ENCODE assay signal across 29 mouse cellular contexts in genomic region chr1:53291197-53291596, GRCm38 (mm10). TPM values are rescaled to one million over a fixed set of nuclear protein-coding genes. Genes with fewer than 3 reads are reported as not detected.
"Had no signal": no experiment of that assay in that cellular context is flagged by ENCODE, and none has a peak within 500 bp of the region (broad histone marks: within the 10 kb centered on the region; RNA-seq: fewer than 3 reads in every experiment).

No protein-coding gene starts in this region.

- ATAC-seq: forebrain, embryonic 16.5 days; hindbrain, postnatal 0 days; liver, postnatal 0 days had no signal

- H3K4me1 ChIP-seq: heart, embryonic 10.5 days; hindbrain, embryonic 13.5 days had no signal

- H3K36me3 ChIP-seq: heart, embryonic 15.5 days; hindbrain, embryonic 13.5 days; hindbrain, embryonic 15.5 days; liver, embryonic 15.5 days had no signal

- H3K4me2 ChIP-seq: heart, embryonic 13.5 days; heart, embryonic 15.5 days; hindbrain, embryonic 13.5 days; hindbrain, embryonic 15.5 days; limb, embryonic 12.5 days; liver, embryonic 13.5 days; liver, embryonic 15.5 days had no signal

- H3K9me3 ChIP-seq: heart, embryonic 13.5 days; heart, embryonic 15.5 days; hindbrain, embryonic 13.5 days; hindbrain, embryonic 15.5 days; limb, embryonic 10.5 days; limb, embryonic 12.5 days; liver, embryonic 13.5 days; liver, embryonic 15.5 days had no signal

- H3K4me3 ChIP-seq: gastrocnemius, adult 2 months; heart, embryonic 10.5 days; heart, embryonic 13.5 days; heart, embryonic 15.5 days; hindbrain, embryonic 13.5 days; hindbrain, embryonic 15.5 days; layer of hippocampus, adult 2 months; left cerebral cortex, adult 2 months; limb, embryonic 10.5 days; limb, embryonic 12.5 days; liver, embryonic 13.5 days; liver, embryonic 15.5 days had no signal

- H3K9ac ChIP-seq: heart, embryonic 13.5 days; heart, embryonic 15.5 days; hindbrain, embryonic 13.5 days; hindbrain, embryonic 15.5 days; limb, embryonic 12.5 days; liver, embryonic 13.5 days; liver, embryonic 15.5 days; liver, postnatal 0 days had no signal

- H3K27ac ChIP-seq: gastrocnemius, adult 2 months; heart, embryonic 10.5 days; heart, embryonic 13.5 days; heart, embryonic 15.5 days; hindbrain, embryonic 13.5 days; hindbrain, embryonic 15.5 days; hindbrain, postnatal 0 days; layer of hippocampus, adult 2 months; left cerebral cortex, adult 2 months; limb, embryonic 10.5 days; limb, embryonic 12.5 days; liver, embryonic 13.5 days; liver, embryonic 15.5 days had no signal

- H3K27me3 ChIP-seq: heart, embryonic 13.5 days; heart, embryonic 15.5 days; hindbrain, embryonic 13.5 days; hindbrain, embryonic 15.5 days; limb, embryonic 12.5 days; liver, embryonic 13.5 days; liver, embryonic 15.5 days had no signal

- DNase-seq: gastrocnemius, adult 2 months; gastrocnemius, postnatal 10 days; gastrocnemius, postnatal 25 days; heart, adult 18-20 months; heart, postnatal 14 days; heart, postnatal 36 days; kidney, adult 8-10 months; kidney, postnatal 10 days; kidney, postnatal 4 days; liver; liver, embryonic 13.5 days; liver, postnatal 0 days had no signal

RNA-seq across cellular contexts. Expression of gene Gm28778, which starts 5.7 kb away (rescaled TPM):
- polyA plus RNA-seq: forebrain, embryonic 16.5 days; frontal cortex, adult 2 months; heart, embryonic 10.5 days; heart, embryonic 13.5 days; heart, postnatal 0 days; hindbrain, embryonic 11.5 days; hindbrain, embryonic 13.5 days; hindbrain, embryonic 15.5 days; hindbrain, postnatal 0 days; intestine, embryonic 14.5 days; kidney, embryonic 16.5 days; limb, embryonic 10.5 days; limb, embryonic 12.5 days; liver, embryonic 13.5 days; liver, embryonic 15.5 days; liver, postnatal 0 days had no signal
